Mouse (Mus musculus): ENCODE measurements around the gene AC161166.1. TPM values are rescaled to one million over a fixed set of nuclear protein-coding genes. Genes with fewer than 3 reads are reported as not detected.
"Not testable (repeated sequence)": the region's sequence is repeated elsewhere in the genome, so short reads cannot be mapped to it uniquely, and the experiment has no call there.

Gene AC161166.1
- polyA plus RNA-seq, 1 experiment from 2014 or later: 1.0 TPM

DNA sequence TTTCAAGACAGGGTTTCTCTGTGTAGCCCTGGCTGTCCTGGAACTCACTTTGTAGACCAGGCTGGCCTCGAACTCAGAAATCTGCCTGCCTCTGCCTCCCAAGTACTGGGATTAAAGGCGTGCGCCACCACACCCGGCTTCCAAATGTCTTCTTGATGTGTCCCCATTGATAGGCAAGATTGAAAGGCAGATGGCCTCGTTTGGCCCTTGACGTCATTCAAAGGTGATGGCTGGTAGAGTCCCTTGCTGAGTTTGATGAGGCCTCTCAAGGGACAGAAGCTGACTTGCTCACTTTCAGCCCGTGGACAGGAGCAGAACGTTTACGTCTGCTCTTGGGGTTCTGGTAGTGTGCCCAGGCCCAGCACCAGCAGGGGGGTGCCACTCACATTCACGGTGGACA lies 7.8 kb upstream of the AC161166.1 start:
- H3K4me3 ChIP-seq; H3K27ac ChIP-seq; H3K4me1 ChIP-seq; DNase-seq (ENCODE audit: low spot score); H3K27me3 ChIP-seq (ENCODE audit: low read depth, poor library complexity, severe bottlenecking); H3K9me3 ChIP-seq (replicated peaks): not testable (repeated sequence)
- peaks cover 38% of the 10 kb centered on the region for H3K36me3 ChIP-seq
- WGBS: 90% methylated on average over 10 of the region's 10 CpGs

GRCm38 (mm10) chr7:24519130-24519529 lies 6.9 kb upstream of the AC161166.1 start:
- WGBS: 67% methylated on average over 3 of the region's 3 CpGs
- peaks cover 47% of the 10 kb centered on the region for H3K36me3 ChIP-seq
- no peak overlapping the region for H3K27ac ChIP-seq
- H3K9me3 ChIP-seq (replicated peaks): no peaks in the 10 kb centered on the region
- H3K4me1 ChIP-seq: no peaks in the 10 kb centered on the region; the same call in 1 of the 2 replicates
- no peak overlapping the region for H3K4me3 ChIP-seq
- no peak for DNase-seq (ENCODE audit: low spot score)
- H3K27me3 ChIP-seq (ENCODE audit: low read depth, poor library complexity, severe bottlenecking): no peaks in the 10 kb centered on the region

DNA sequence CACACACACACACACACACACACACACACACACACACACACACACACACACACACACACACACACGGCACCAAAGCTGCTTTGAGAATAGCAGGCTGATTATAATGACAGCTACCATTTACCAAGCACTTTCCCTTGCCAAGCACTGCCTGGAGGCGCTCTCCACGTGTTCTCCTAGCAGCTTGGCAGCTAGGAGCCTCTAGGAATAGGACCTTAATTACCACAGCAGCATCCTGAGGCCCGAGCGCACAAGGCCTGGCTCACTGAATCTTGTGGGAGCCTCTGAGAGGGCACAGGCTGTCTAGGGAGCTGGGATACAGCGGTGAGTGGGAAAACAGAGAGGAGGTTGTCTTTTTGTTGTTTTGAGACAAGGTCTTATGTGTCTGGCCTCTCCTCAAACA lies 5.4 kb upstream of the AC161166.1 start:
- no peaks in the 10 kb centered on the region; the same call in 1 of the 2 replicates for H3K4me1 ChIP-seq
- peaks cover 62% of the 10 kb centered on the region for H3K36me3 ChIP-seq
- H3K27ac ChIP-seq: no peak overlapping the region
- no peak overlapping the region for H3K4me3 ChIP-seq
- DNase-seq (ENCODE audit: low spot score): no peak
- WGBS: 69% methylated on average over 6 of the region's 6 CpGs
- H3K27me3 ChIP-seq (ENCODE audit: low read depth, poor library complexity, severe bottlenecking): no peaks in the 10 kb centered on the region
- H3K9me3 ChIP-seq (replicated peaks): no peaks in the 10 kb centered on the region

- 63% methylated on average over 5 of the region's 5 CpGs for WGBS
- H3K27me3 ChIP-seq (ENCODE audit: low read depth, poor library complexity, severe bottlenecking): no peaks in the 10 kb centered on the region
- H3K4me3 ChIP-seq: no peak overlapping the region
- no peak overlapping the region for H3K27ac ChIP-seq
- H3K36me3 ChIP-seq: peaks cover 68% of the 10 kb centered on the region
- DNase-seq (ENCODE audit: low spot score): no peak
- no peaks in the 10 kb centered on the region for H3K9me3 ChIP-seq (replicated peaks)
- H3K4me1 ChIP-seq: no peaks in the 10 kb centered on the region; the same call in 1 of the 2 replicates
Measured at GRCm38 (mm10) chr7:24517077-24517476, 4.8 kb upstream of the AC161166.1 start.

DNA sequence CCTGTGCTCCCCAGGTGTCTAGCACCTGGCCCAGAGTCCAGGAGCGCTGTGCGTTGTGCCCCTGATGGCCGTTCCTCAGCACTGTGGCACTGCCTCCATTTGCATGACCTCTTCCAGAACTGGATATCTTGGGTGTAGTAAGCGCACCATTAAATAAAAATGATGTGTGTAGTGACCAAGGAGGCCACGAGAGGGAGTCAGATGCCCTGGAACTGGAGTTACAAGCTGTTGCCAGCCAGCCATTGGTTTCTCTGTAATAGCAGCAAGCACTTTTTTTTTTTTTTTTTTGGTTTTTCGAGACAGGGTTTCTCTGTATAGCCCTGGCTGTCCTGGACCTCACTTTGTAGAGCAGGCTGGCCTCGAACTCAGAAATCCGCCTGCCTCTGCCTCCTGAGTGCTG lies 4.1 kb upstream of the AC161166.1 start:
- peaks cover 75% of the 10 kb centered on the region for H3K36me3 ChIP-seq

GRCm38 (mm10) chr7:24507726-24508114 lies 4.5 kb downstream of the AC161166.1 start:
- Histone ChIP-seq H3K4me1 (peaks cover 42% of the 10 kb centered on the region), H3K27me3 (ENCODE audit: low read depth, poor library complexity, severe bottlenecking) (0 out of 2 replicates have a peak, but pooled peaks cover 10% of the 10 kb centered on the region), H3K27ac (peak overlapping the region; percentile 100), H3K36me3 (peaks cover 25% of the 10 kb centered on the region), H3K4me3 (peak overlapping the region; percentile 78), H3K9me3 (replicated peaks) (no peaks in the 10 kb centered on the region)
- 1% methylated on average over 20 of the region's 20 CpGs for WGBS
- no peak for DNase-seq (ENCODE audit: low spot score)

More for the DNA sequence above, 4.1 kb upstream of the AC161166.1 start:
- not testable (repeated sequence) for H3K4me3 ChIP-seq; H3K27me3 ChIP-seq (ENCODE audit: low read depth, poor library complexity, severe bottlenecking); H3K27ac ChIP-seq; H3K4me1 ChIP-seq; H3K9me3 ChIP-seq (replicated peaks); DNase-seq (ENCODE audit: low spot score)
- WGBS: 63% methylated on average over 8 of the region's 8 CpGs

DNA sequence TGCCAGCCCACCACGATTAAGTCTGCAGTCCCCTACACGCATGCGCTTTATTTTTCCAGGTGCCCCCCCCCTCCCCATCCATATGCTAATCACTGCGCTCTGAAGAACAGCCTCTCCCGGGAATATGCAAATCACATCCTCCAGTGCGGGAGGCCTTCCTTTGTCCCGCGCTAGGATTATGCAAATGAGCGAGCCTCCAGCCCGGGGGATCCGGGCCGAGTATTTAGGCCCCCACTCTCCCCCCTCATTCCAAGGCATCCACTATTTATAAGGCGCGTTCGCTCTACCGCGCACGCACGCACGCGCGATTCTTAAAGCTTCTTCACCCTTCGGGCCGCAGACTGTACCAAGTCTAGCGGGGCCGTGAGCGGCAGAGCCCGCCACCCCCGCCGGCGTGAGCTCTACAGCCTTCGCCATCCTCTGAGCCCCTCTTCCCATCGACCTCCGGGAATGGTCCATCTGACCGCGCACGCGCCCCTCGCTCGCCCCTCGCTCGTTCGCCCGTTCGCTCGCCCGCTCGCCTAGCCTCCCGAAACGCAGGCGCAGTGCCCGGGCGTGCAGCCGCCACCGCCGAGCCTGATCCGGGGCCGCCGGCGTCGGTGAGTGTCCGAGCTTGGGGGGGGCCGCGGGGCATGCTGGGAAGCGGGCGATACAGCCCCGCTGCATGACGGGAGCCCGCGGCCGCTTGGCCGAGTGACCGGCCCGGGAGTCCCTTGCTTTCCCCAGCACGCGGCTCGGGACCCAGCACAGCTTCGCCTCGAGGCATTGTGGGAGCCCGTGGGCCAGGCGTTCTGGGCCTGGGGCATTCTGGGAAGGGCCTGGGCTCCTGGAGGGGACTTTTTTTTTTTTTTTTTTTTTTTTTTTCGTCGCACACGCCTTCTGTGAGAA lies 5.2 kb downstream of the AC161166.1 start, which contains the start of gene Zfp428:
TSS of gene Zfp428 (plus strand) at position 169 of the 888 bp plus-strand sequence.
- DNase-seq (ENCODE audit: low spot score): peak; percentile 94
- no peaks in the 10 kb centered on the region for H3K9me3 ChIP-seq (replicated peaks)
- peaks cover 19% of the 10 kb centered on the region for H3K36me3 ChIP-seq
- peak within 1 kb of the TSS; percentile 78 for H3K4me3 ChIP-seq
- H3K4me1 ChIP-seq: peaks cover 42% of the 10 kb centered on the region
- H3K27ac ChIP-seq: peak within 1 kb of the TSS; percentile 100
- WGBS: under 1% methylated on average over 84 of the region's 84 CpGs
- H3K27me3 ChIP-seq (ENCODE audit: low read depth, poor library complexity, severe bottlenecking): peaks cover 16% of the 10 kb centered on the region

DNA sequence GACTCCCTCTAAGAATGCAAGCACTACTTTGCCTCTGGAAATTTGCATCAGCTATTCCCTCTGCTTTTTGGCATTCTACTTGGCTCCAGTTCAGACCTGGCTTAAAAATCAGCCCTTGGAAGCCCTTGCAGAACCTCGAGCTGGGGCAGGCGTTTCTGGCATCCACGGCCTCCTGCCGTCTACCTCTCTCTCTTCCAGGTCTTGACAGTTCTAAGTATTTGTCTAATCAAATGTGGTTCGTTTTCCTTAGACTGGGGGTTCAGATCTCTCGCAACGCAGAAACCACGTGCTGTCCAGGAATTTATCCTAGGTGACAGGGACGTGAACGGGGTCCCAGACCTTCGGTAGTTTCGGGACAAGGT lies 5.8 kb downstream of the AC161166.1 start:
- Histone ChIP-seq H3K27me3 (ENCODE audit: low read depth, poor library complexity, severe bottlenecking) (peaks cover 23% of the 10 kb centered on the region), H3K4me1 (peaks cover 40% of the 10 kb centered on the region), H3K27ac (peak overlapping the region; percentile 100), H3K4me3 (peak overlapping the region; percentile 78), H3K9me3 (replicated peaks) (no peaks in the 10 kb centered on the region), H3K36me3 (peaks cover 13% of the 10 kb centered on the region)
- WGBS: 1% methylated on average over 12 of the region's 12 CpGs
- DNase-seq (ENCODE audit: low spot score): no peak

- Histone ChIP-seq H3K4me3 (peak overlapping the region; percentile 78), H3K9me3 (replicated peaks) (no peaks in the 10 kb centered on the region), H3K4me1 (peaks cover 40% of the 10 kb centered on the region), H3K27me3 (ENCODE audit: low read depth, poor library complexity, severe bottlenecking) (peaks cover 27% of the 10 kb centered on the region), H3K27ac (peak overlapping the region; percentile 100), H3K36me3 (peaks cover 9% of the 10 kb centered on the region)
- DNase-seq (ENCODE audit: low spot score): no peak
- 11% methylated on average over 3 of the region's 3 CpGs for WGBS
Measured at GRCm38 (mm10) chr7:24506065-24506459, 6.2 kb downstream of the AC161166.1 start.

DNA sequence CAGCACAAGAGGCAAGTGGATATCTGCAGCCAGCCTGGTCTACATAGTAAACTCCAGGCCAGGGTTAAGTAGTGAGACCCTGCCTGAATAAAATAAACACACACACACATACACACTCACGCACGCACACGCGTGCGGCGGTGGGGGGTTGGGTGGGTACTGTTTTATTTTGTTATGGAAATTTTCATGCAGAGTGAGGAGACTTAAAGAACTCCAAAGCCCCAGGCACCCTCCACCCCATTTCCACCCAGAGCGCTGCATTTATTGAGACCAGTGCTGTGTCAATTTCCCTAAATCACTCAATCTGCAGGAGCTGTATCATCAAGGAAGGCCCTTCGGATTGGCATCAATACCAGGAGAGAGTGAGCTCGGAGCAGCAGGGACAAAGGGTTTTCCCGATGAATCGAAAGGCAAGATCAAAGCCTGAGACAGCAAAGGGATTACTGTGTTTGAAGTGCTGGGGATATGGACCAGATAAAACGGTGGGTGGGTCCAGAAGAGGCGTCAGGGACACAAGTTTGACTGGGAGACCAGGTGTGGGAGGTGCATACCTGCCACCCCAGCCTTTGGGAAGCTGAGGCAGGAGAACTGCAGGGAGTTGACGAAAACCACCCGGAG lies 6.7 kb downstream of the AC161166.1 start:
- H3K9me3 ChIP-seq (replicated peaks): no peaks in the 10 kb centered on the region
- H3K36me3 ChIP-seq: peaks cover 4% of the 10 kb centered on the region
- peaks cover 40% of the 10 kb centered on the region for H3K4me1 ChIP-seq
- 18% methylated on average over 15 of the region's 15 CpGs for WGBS
- peak overlapping the region; percentile 100 for H3K27ac ChIP-seq
- peak overlapping the region; percentile 78 for H3K4me3 ChIP-seq
- DNase-seq (ENCODE audit: low spot score): no peak
- H3K27me3 ChIP-seq (ENCODE audit: low read depth, poor library complexity, severe bottlenecking): peaks cover 32% of the 10 kb centered on the region

DNA sequence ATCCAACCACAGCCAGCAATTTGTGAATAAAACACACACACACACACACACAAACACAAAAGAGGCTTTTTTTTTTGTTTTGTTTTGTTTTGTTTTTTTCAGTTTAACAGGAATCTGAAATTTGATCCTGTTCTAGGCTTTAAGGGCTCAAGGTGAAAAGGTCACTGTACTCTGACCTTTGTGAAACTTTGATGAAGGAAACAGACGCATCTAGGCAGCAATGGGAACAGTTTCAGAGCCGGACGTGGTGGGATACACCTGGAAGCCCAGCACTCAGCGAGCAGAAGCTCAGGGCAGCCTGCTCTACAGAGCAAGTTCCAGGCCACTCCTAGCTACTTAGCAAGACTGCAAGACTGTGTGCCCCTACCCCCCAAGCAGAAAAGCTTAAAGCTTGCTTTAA lies 7.4 kb downstream of the AC161166.1 start:
- Histone ChIP-seq H3K9me3 (replicated peaks) (no peaks in the 10 kb centered on the region), H3K36me3 (peaks cover 3% of the 10 kb centered on the region; the same call in 1 of the 2 replicates), H3K27ac (0 out of 2 replicates have a peak overlapping the region, but pooled peaks have one; percentile 26), H3K4me3 (0 out of 2 replicates have a peak overlapping the region, but pooled peaks have one; percentile 19), H3K4me1 (peaks cover 47% of the 10 kb centered on the region), H3K27me3 (ENCODE audit: low read depth, poor library complexity, severe bottlenecking) (peaks cover 39% of the 10 kb centered on the region)
- 3% methylated on average over 4 of the region's 4 CpGs for WGBS
- no peak for DNase-seq (ENCODE audit: low spot score)

- Histone ChIP-seq H3K36me3 (peaks cover 3% of the 10 kb centered on the region; the same call in 1 of the 2 replicates), H3K27ac (no peak overlapping the region), H3K4me3 (peak overlapping the region; percentile 18; the same call in 1 of the 2 replicates), H3K9me3 (replicated peaks) (no peaks in the 10 kb centered on the region), H3K27me3 (ENCODE audit: low read depth, poor library complexity, severe bottlenecking) (peaks cover 47% of the 10 kb centered on the region), H3K4me1 (peaks cover 56% of the 10 kb centered on the region)
- no peak for DNase-seq (ENCODE audit: low spot score)
- 23% methylated on average over 10 of the region's 10 CpGs for WGBS
Measured at GRCm38 (mm10) chr7:24504004-24504403, 8.3 kb downstream of the AC161166.1 start.

DNA sequence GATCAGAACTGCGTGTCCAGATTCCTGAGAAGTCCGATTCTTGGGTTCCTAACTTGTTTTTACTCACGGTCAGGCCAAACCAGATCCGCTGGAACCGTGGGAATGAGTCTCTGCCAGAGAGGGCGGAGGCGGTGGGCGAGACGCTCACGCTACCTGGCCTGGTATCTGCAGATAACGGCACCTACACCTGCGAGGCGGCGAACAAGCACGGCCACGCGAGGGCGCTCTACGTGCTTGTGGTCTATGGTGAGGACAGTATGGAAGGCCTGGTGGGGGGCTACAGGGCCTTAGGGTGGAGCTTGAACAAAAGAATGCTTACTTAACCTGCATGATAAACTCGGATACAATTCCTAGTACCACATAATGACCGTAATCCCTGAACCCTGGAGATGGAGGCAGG lies 10.8 kb downstream of the AC161166.1 start:
- WGBS: 44% methylated on average over 21 of the region's 21 CpGs
- Histone ChIP-seq H3K4me3 (no peak overlapping the region), H3K36me3 (peaks cover 3% of the 10 kb centered on the region; the same call in 1 of the 2 replicates), H3K27ac (no peak overlapping the region), H3K4me1 (peaks cover 47% of the 10 kb centered on the region), H3K27me3 (ENCODE audit: low read depth, poor library complexity, severe bottlenecking) (peaks cover 65% of the 10 kb centered on the region), H3K9me3 (replicated peaks) (no peaks in the 10 kb centered on the region)
- DNase-seq (ENCODE audit: low spot score): no peak
